Mouse (Mus musculus) testis, adult 2 months (tissue): ENCODE measurements around the gene Slc7a6os. TPM values are rescaled to one million over a fixed set of nuclear protein-coding genes. Genes with fewer than 3 reads are reported as not detected.
A peak's percentile ranks its signal among the peaks of the same experiment; 100 is the strongest.

Experiments
- H3K27ac ChIP-seq: fragments of 200-500 bp; 2 replicates; pipeline ENCODE4 v1.5.1; 2012; ENCODE audit warnings: low read depth, low read length; ENCODE audit not compliant: control insufficient read depth, insufficient read depth
- H3K27me3 ChIP-seq: fragments of 200-500 bp; 2 replicates; pipeline ENCODE4 v1.6.1; 2012; ENCODE audit warnings: mild to moderate bottlenecking, low read length, moderate library complexity; ENCODE audit not compliant: control insufficient read depth, insufficient read depth
- H3K36me3 ChIP-seq: fragments of 200-500 bp; 2 replicates; pipeline ENCODE4 v1.6.1; 2012; ENCODE audit warnings: mild to moderate bottlenecking, low read length; ENCODE audit not compliant: control insufficient read depth, insufficient read depth
- H3K4me1 ChIP-seq: fragments of 200-500 bp; 2 replicates; pipeline ENCODE4 v1.6.1; 2012; ENCODE audit warnings: low read length; ENCODE audit not compliant: control insufficient read depth, insufficient read depth
- H3K4me3 ChIP-seq: fragments of 200-500 bp; 2 replicates; pipeline ENCODE4 v1.5.1; 2012; ENCODE audit warnings: low read depth, mild to moderate bottlenecking, low read length, moderate library complexity, mixed read lengths; ENCODE audit not compliant: control insufficient read depth
- CTCF ChIP-seq: fragments of 200-500 bp; IDR thresholded peaks from 2 replicates; pipeline ENCODE4 v1.5.1; 2012; ENCODE audit warnings: low read depth, mild to moderate bottlenecking, inconsistent platforms, low read length, moderate library complexity; ENCODE audit not compliant: control insufficient read depth, insufficient read depth, insufficient replicate concordance
- POLR2A ChIP-seq: fragments of 200-500 bp; IDR thresholded peaks from 2 replicates; pipeline ENCODE4 v1.6.1; 2012; ENCODE audit warnings: low read depth, mild to moderate bottlenecking, inconsistent platforms, low read length, moderate library complexity; ENCODE audit not compliant: control insufficient read depth
- polyA plus RNA-seq: library from polyadenylated mRNA; depleted of rRNA; stranded (reverse); fragments of >200 nt; gene quantifications from 2 replicates; pipeline ENCODE4 v1.2.3, GENCODE M21; 2012; rRNA removed

Slc7a6os gene
- polyA plus RNA-seq, 1 experiment = 11.7 TPM

- no peak overlapping the region for H3K4me3 ChIP-seq
- TF ChIP-seq CTCF = no peak
- no peak for TF ChIP-seq POLR2A
- H3K27me3 ChIP-seq = no peaks in the 10 kb centered on the region
- no peak overlapping the region for H3K27ac ChIP-seq
- H3K4me1 ChIP-seq = peaks cover 2% of the 10 kb centered on the region
- no peaks in the 10 kb centered on the region for H3K36me3 ChIP-seq
Observed at GRCm38 (mm10) chr8:106163251-106163650, 47.5 kb downstream of the Slc7a6os start.

GRCm38 (mm10) chr8:106159876-106160275 is 50.9 kb downstream of the Slc7a6os start:
- H3K36me3 ChIP-seq = no peaks in the 10 kb centered on the region
- H3K27me3 ChIP-seq = no peaks in the 10 kb centered on the region
- no peak overlapping the region for H3K27ac ChIP-seq
- H3K4me3 ChIP-seq = no peak overlapping the region
- no peak for TF ChIP-seq CTCF
- no peak for TF ChIP-seq POLR2A
- no peaks in the 10 kb centered on the region; the same call in 1 of the 2 replicates for H3K4me1 ChIP-seq

- Histone ChIP-seq H3K4me3 (no peak overlapping the region), H3K36me3 (no peaks in the 10 kb centered on the region), H3K27me3 (no peaks in the 10 kb centered on the region), H3K27ac (no peak overlapping the region), H3K4me1 (no peaks in the 10 kb centered on the region; the same call in 1 of the 2 replicates)
- TF ChIP-seq POLR2A = no peak
- TF ChIP-seq CTCF = no peak
Observed at GRCm38 (mm10) chr8:106158381-106158780, 52.4 kb downstream of the Slc7a6os start.

GRCm38 (mm10) chr8:106157419-106157818 is 53.3 kb downstream of the Slc7a6os start:
- Histone ChIP-seq H3K27me3 (no peaks in the 10 kb centered on the region), H3K36me3 (no peaks in the 10 kb centered on the region), H3K27ac (no peak overlapping the region), H3K4me1 (no peaks in the 10 kb centered on the region; the same call in 1 of the 2 replicates), H3K4me3 (no peak overlapping the region)
- TF ChIP-seq CTCF (no peak), POLR2A (no peak)

- no peak overlapping the region for H3K27ac ChIP-seq
- TF ChIP-seq CTCF (no peak), POLR2A (no peak)
- H3K4me1 ChIP-seq = peaks cover 13% of the 10 kb centered on the region
- H3K27me3 ChIP-seq = no peaks in the 10 kb centered on the region
- H3K4me3 ChIP-seq = no peak overlapping the region
- no peaks in the 10 kb centered on the region for H3K36me3 ChIP-seq
Observed at GRCm38 (mm10) chr8:106152876-106153275, 57.9 kb downstream of the Slc7a6os start.

- TF ChIP-seq CTCF (no peak), POLR2A (no peak)
- H3K27me3 ChIP-seq = no peaks in the 10 kb centered on the region
- peak overlapping the region; percentile 78; the same call in 1 of the 2 replicates for H3K4me3 ChIP-seq
- H3K4me1 ChIP-seq = peaks cover 13% of the 10 kb centered on the region
- H3K27ac ChIP-seq = no peak overlapping the region; the same call in 1 of the 2 replicates
- H3K36me3 ChIP-seq = no peaks in the 10 kb centered on the region
Observed at GRCm38 (mm10) chr8:106151041-106151440, 59.7 kb downstream of the Slc7a6os start.

Other genes starting within 250 kb of the Slc7a6os start
- 5.6 and 5.9 TPM in 2 replicates for gene Slc12a4, start 244.8 kb downstream of the Slc7a6os start, polyA plus RNA-seq
- gene Dpep3, start 231.5 kb downstream of the Slc7a6os start, polyA plus RNA-seq = 561 and 647 TPM in 2 replicates
- 11.4 and 12.8 TPM in 2 replicates for gene Dus2, start 219.6 kb downstream of the Slc7a6os start, polyA plus RNA-seq
- 3.0 and 4.1 TPM in 2 replicates for gene Dpep2nb, start 205.0 kb downstream of the Slc7a6os start, polyA plus RNA-seq
- 4.4 and 4.9 TPM in 2 replicates for gene Ddx28, start 199.1 kb downstream of the Slc7a6os start, polyA plus RNA-seq
- 9.0 and 11.9 TPM in 2 replicates for gene Nfatc3, start 152.1 kb downstream of the Slc7a6os start, polyA plus RNA-seq
- 0.84 and 1.8 TPM in 2 replicates for gene Esrp2, start 74.0 kb downstream of the Slc7a6os start, polyA plus RNA-seq
- gene Pla2g15, start 60.5 kb downstream of the Slc7a6os start, polyA plus RNA-seq = 1.9 and 2.6 TPM in 2 replicates
- gene Slc7a6, start 42.1 kb downstream of the Slc7a6os start, polyA plus RNA-seq = 54.1 and 69.5 TPM in 2 replicates
- gene Prmt7, start within 50 bp of the Slc7a6os start, polyA plus RNA-seq = 78.8 and 86.9 TPM in 2 replicates
- gene Smpd3, start 127.1 kb upstream of the Slc7a6os start, polyA plus RNA-seq = 42.3 and 48.8 TPM in 2 replicates
- gene Zfp90, start 204.4 kb upstream of the Slc7a6os start, polyA plus RNA-seq = 1.1 TPM in 2 replicates